Mouse (Mus musculus) heart, postnatal 0 days (tissue): ENCODE measurements at regions not wholly inside any gene's neighbourhood (a gene's known extent, or its start where the extent isn't known, plus 50 kb on each side); places are given as distances from the start of the nearest gene placed in this dataset.

Experiments used
- ATAC-seq: fragments of 200-750 bp; cut with Nextera tagmentation; 2 replicates; pipeline ENCODE4 v1.8.0; 2017; ENCODE audit warnings: low read depth, moderate number of reproducible peaks, moderate library complexity; ENCODE audit not compliant: insufficient read depth
- DNase-seq: peaks from one replicate; pipeline ENCODE4 v3.0.0-alpha.2; 2016; ENCODE audit warnings: low spot score
- H3K27ac ChIP-seq: fragments of 300-500 bp; sonication (generic); 2 replicates; pipeline ENCODE4 v1.5.1; 2014; ENCODE audit warnings: low read depth, mild to moderate bottlenecking
- H3K27me3 ChIP-seq: fragments of 300-500 bp; sonication (generic); 2 replicates; pipeline ENCODE4 v1.6.1; 2014; ENCODE audit warnings: low read length, mixed read lengths; ENCODE audit not compliant: control insufficient read depth, insufficient read depth
- H3K36me3 ChIP-seq: fragments of 300-500 bp; sonication (generic); replicated peaks from 2 replicates; pipeline ENCODE4 v1.6.1; 2014; ENCODE audit warnings: low read length, mixed read lengths; ENCODE audit not compliant: control insufficient read depth, insufficient read depth
- H3K4me1 ChIP-seq: fragments of 300-500 bp; sonication (generic); 2 replicates; pipeline ENCODE4 v1.6.1; 2014; ENCODE audit warnings: antibody characterized with exemption; ENCODE audit not compliant: control insufficient read depth, insufficient read depth
- H3K4me2 ChIP-seq: fragments of 300-500 bp; sonication (generic); 2 replicates; pipeline ENCODE4 v1.6.1; 2014; ENCODE audit warnings: low read depth, mild to moderate bottlenecking, low read length, moderate library complexity
- H3K4me3 ChIP-seq: fragments of 300-500 bp; sonication (generic); 2 replicates; pipeline ENCODE4 v1.5.1; 2014; ENCODE audit warnings: low read depth, low read length
- H3K9ac ChIP-seq: fragments of 300-500 bp; sonication (generic); replicated peaks from 2 replicates; pipeline ENCODE4 v1.6.1; 2014; ENCODE audit warnings: low read depth, low read length, mixed read lengths
- H3K9me3 ChIP-seq: fragments of 300-500 bp; sonication (generic); replicated peaks from 2 replicates; pipeline ENCODE4 v1.6.1; 2016; ENCODE audit warnings: low read length; ENCODE audit not compliant: control insufficient read depth
- CTCF ChIP-seq: IDR thresholded peaks from 2 replicates; pipeline ENCODE4 v1.5.1; 2016; ENCODE audit warnings: antibody characterized with exemption, control low read depth, low read depth
- EP300 ChIP-seq: IDR thresholded peaks from 2 replicates; pipeline ENCODE4 v1.6.1; 2016; ENCODE audit warnings: antibody characterized with exemption, low read depth
- WGBS: fragments of 180-500 bp; shearing (Covaris S2); extraction: QIAGEN DNeasy Blood & Tissue Kit; methylation state at CpG from one replicate; pipeline ENCODE4 v1.1.7; 2014; 5-methylcytosine and 5-hydroxymethylcytosine counted together

DNA sequence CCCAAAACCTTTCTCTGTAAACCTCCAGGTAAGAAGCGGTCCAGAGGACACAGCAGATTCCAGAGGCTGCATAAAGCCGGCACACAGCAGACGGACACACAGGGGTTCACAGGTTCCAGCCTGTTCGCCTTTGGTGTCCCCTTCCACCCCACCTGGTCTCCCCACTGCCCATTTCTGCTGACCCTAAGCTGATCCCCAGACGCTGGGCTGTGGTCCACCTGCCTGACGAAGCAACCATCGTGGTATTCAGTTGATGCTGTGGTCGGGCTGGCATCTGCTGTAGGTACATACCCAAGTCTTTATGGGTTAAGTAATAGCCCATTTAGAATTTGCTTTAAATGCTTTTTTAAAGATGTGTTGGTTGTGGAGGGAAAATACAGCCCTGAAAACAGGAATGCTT, 78.4 kb upstream of the Errfi1 start:
- DNase-seq (no peak), ATAC-seq (no peak)
- Histone ChIP-seq H3K9ac (no peak overlapping the region), H3K4me2 (no peak overlapping the region), H3K36me3 (no peaks in the 10 kb centered on the region), H3K9me3 (0 out of 2 replicates have a peak, but pooled peaks cover 4% of the 10 kb centered on the region), H3K4me1 (no peaks in the 10 kb centered on the region), H3K27ac (no peak overlapping the region), H3K27me3 (no peaks in the 10 kb centered on the region), H3K4me3 (no peak overlapping the region)
- 87% methylated on average over 8 of the region's 8 CpGs for WGBS
- TF ChIP-seq EP300: no peak
- TF ChIP-seq CTCF: no peak

DNA sequence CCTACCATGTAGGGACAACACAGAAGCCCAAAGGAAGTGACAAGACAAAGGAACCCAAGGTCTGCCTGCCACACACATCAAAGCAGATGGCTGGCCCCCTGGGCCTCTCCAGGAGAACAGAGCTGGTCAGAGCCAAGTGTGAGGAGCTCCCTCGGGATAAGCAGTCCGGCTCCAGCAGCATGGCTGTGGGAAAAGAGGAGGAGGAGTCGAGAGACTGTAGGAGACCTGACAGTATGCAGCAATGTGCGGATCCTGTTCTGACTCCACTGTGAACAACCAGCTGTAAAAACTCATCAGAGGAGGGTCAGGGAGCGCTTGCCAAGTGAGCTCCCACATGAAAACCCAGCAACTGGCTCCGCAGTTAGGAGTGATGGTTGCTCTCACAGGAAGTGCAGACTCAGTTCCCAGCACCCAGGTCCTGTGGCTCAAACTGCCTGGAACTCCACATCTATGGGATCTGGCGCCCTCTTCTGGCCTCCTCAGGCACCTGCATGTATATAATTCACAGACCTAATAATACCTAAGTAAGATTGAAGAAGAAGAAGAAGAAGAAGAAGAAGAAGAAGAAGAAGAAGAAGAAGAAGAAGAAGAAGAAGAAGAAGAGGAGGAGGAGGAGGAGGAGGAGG, 79.3 kb upstream of the Errfi1 start:
- H3K36me3 ChIP-seq: no peaks in the 10 kb centered on the region
- H3K9me3 ChIP-seq: 0 out of 2 replicates have a peak, but pooled peaks cover 4% of the 10 kb centered on the region
- ATAC-seq (no peak), DNase-seq (no peak)
- H3K4me2 ChIP-seq: no peak overlapping the region
- no peaks in the 10 kb centered on the region for H3K4me1 ChIP-seq
- no peak overlapping the region for H3K27ac ChIP-seq
- TF ChIP-seq EP300 (no peak), CTCF (no peak)
- H3K9ac ChIP-seq: no peak overlapping the region
- no peaks in the 10 kb centered on the region for H3K27me3 ChIP-seq
- no peak overlapping the region for H3K4me3 ChIP-seq
- WGBS: 78% methylated on average over 7 of the region's 7 CpGs

DNA sequence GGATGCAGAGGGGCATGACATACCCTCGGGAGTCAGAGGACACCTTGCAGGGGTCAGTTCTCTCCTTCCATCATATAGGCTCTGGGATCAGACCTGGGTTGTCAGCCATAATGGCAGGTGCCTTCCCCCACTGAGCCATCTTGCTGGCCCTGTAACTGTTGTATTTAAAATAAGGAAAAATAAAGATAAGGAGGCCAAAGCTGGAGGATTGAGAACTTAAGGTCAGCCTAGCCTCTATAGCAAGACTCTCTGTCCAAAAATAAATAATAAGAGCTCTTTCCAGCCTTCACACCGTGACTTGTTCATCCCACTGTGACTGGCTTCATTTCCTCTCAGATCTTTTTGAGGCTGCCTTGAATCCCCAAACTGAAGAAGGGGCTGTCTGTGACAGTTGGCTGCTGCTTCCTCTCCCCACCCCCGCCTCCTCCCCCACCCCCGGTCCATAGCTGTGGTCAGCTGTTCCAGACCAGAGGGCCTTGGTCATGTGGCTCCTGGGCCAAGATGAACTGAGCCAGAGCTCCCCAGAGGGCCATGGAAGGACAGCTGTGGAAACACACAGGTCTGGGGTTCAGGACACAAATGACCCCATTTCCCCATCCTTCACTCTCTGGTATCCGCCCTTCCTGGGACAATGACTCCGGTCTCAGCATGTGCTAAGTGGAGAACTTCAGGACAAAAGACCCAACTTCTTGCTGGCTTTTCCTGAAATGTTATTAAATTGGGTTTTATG, 81.6 kb upstream of the Errfi1 start:
- H3K4me3 ChIP-seq: no peak overlapping the region
- DNase-seq (no peak), ATAC-seq (no peak; the same call in 1 of the 2 replicates)
- H3K27ac ChIP-seq: no peak overlapping the region
- TF ChIP-seq CTCF (no peak), EP300 (no peak)
- no peaks in the 10 kb centered on the region for H3K4me1 ChIP-seq
- WGBS: 65% methylated on average over 6 of the region's 6 CpGs
- 0 out of 2 replicates have a peak, but pooled peaks cover 4% of the 10 kb centered on the region for H3K9me3 ChIP-seq
- no peaks in the 10 kb centered on the region for H3K36me3 ChIP-seq
- no peaks in the 10 kb centered on the region for H3K27me3 ChIP-seq
- H3K9ac ChIP-seq: no peak overlapping the region
- H3K4me2 ChIP-seq: no peak overlapping the region

DNA sequence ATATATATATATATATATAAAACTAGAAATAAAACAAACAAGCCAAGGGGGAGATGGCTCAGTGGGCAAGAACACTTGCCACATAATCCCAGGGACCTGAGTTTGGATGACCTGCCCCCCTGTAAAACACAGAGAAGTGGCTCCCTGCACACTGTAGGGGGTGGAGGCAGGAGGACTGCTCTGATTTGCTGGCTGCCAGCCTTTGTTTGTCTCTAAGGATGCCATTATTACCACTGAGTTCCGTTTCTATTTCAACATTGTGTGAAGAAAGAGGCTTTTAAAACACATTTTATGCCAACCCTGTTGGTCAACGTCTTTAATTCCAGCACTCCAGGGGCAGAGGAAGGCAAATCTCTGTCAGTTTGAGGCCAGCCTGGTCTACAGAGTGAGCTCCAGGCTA, 82.2 kb upstream of the Errfi1 start:
- ATAC-seq (no peak), DNase-seq (no peak)
- Histone ChIP-seq H3K4me3 (no peak overlapping the region), H3K27me3 (no peaks in the 10 kb centered on the region), H3K36me3 (no peaks in the 10 kb centered on the region), H3K9me3 (0 out of 2 replicates have a peak, but pooled peaks cover 4% of the 10 kb centered on the region), H3K4me2 (no peak overlapping the region), H3K4me1 (no peaks in the 10 kb centered on the region), H3K27ac (no peak overlapping the region), H3K9ac (no peak overlapping the region)
- WGBS: 58% methylated on average over 2 of the region's 2 CpGs
- TF ChIP-seq CTCF (no peak), EP300 (no peak)

DNA sequence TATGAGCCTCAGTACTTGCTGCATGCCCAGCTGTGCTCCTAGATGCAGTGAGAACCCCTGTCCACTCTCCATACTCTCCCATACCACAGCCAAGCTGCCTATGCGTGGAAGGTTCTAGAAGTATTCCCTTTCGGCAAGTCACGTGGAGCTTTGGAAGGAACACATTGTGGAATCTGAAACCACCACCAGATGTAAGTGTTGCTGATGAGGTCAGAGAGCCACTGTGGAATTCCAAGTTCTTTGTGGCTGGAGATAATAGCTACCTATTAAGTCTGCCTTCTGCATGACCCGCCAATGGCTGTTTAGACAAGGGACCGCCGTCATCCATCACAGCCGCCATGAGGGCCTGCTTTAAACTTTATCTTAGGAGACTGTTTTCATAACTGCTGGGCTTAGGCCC, 84.7 kb upstream of the Errfi1 start:
- Histone ChIP-seq H3K9me3 (no peaks in the 10 kb centered on the region), H3K4me1 (no peaks in the 10 kb centered on the region), H3K27me3 (no peaks in the 10 kb centered on the region), H3K4me2 (no peak overlapping the region), H3K36me3 (no peaks in the 10 kb centered on the region), H3K9ac (no peak overlapping the region), H3K4me3 (no peak overlapping the region), H3K27ac (0 out of 2 replicates have a peak overlapping the region, but pooled peaks have one; percentile 11)
- 36% methylated on average over 7 of the region's 7 CpGs for WGBS
- ATAC-seq (peak; percentile 39; the same call in 1 of the 2 replicates), DNase-seq (peak; percentile 31)
- TF ChIP-seq CTCF (no peak), EP300 (no peak)
